Mouse (Mus musculus) intestine, postnatal 0 days (tissue): ENCODE measurements around the gene Ctnna3. TPM values are rescaled to one million over a fixed set of nuclear protein-coding genes. Genes with fewer than 3 reads are reported as not detected.
A peak's percentile ranks its signal among the peaks of the same experiment; 100 is the strongest.

Experiments used
- ATAC-seq: fragments of 200-750 bp; cut with Nextera tagmentation; 2 replicates; pipeline ENCODE4 v1.8.0; 2017; ENCODE audit warnings: mild to moderate bottlenecking, moderate TSS enrichment, moderate library complexity
- H3K27ac ChIP-seq: fragments of 300-500 bp; sonication (generic); 2 replicates; pipeline ENCODE4 v1.5.1; 2014; ENCODE audit warnings: mild to moderate bottlenecking, low read depth, low read length, moderate library complexity
- H3K27me3 ChIP-seq: fragments of 300-500 bp; sonication (generic); replicated peaks from 2 replicates; pipeline ENCODE4 v1.6.1; 2014; ENCODE audit warnings: low read length, mixed read lengths; ENCODE audit not compliant: control insufficient read depth, insufficient read depth
- H3K36me3 ChIP-seq: fragments of 300-500 bp; sonication (generic); 2 replicates; pipeline ENCODE4 v1.6.1; 2014; ENCODE audit warnings: mild to moderate bottlenecking, moderate library complexity; ENCODE audit not compliant: control insufficient read depth, insufficient read depth
- H3K4me1 ChIP-seq: fragments of 300-500 bp; sonication (generic); replicated peaks from 2 replicates; pipeline ENCODE4 v1.6.1; 2014; ENCODE audit warnings: antibody characterized with exemption, low read length, mixed read lengths; ENCODE audit not compliant: control insufficient read depth, insufficient read depth
- H3K4me2 ChIP-seq: fragments of 300-500 bp; sonication (generic); replicated peaks from 2 replicates; pipeline ENCODE4 v1.6.1; 2014; ENCODE audit warnings: low read depth, mild to moderate bottlenecking, moderate library complexity
- H3K4me3 ChIP-seq: fragments of 300-500 bp; sonication (generic); 2 replicates; pipeline ENCODE4 v1.5.1; 2014; ENCODE audit warnings: low read depth, low read length
- H3K9ac ChIP-seq: fragments of 300-500 bp; sonication (generic); 2 replicates; pipeline ENCODE4 v1.6.1; 2014; ENCODE audit warnings: mild to moderate bottlenecking, low read depth, low read length
- H3K9me3 ChIP-seq: fragments of 300-500 bp; sonication (generic); 2 replicates; pipeline ENCODE4 v1.6.1; 2016; ENCODE audit warnings: mixed run types; ENCODE audit not compliant: control insufficient read depth
- CTCF ChIP-seq: sonication (generic); IDR thresholded peaks from 2 replicates; pipeline ENCODE4 v1.5.1; 2016; ENCODE audit warnings: low read depth, mild to moderate bottlenecking, control low read depth, antibody characterized with exemption, moderate library complexity
- WGBS: fragments of 180-500 bp; shearing (Covaris S2); extraction: QIAGEN DNeasy Blood & Tissue Kit; methylation state at CpG from one replicate; pipeline ENCODE4 v1.1.7; 2014; 5-methylcytosine and 5-hydroxymethylcytosine counted together
- polyA plus RNA-seq: library from polyadenylated mRNA; unstranded; fragments of >200 nt; fragmentation: Nextera tagmentation; extraction: Ambion mirVana; gene quantifications from 2 replicates; pipeline ENCODE4 v1.2.1, GENCODE M21; 2015

The Ctnna3 gene
- polyA plus RNA-seq, 1 experiment from 2014 or later = 0.33 TPM

DNA sequence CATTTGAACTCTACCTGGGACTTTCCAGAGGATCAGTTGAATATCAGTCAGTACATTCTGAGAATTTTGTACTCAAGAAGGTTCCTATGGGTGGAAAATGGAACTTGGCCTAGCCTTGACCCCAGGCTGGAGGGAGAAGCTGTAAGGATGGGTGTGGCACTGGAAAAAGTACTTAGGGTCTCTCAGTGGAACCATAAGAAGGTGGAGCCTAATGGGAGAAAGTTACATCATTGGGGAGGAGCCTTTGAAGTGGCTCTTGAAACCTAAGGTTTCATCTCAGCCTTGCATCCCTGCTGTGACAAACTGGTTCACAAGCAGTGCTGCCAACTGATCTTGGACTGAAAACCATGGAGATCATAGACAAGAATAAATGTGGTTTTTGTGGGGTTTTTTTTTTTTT, 1318.8 kb downstream of the Ctnna3 start:
- TF ChIP-seq CTCF = no peak
- no peaks in the 10 kb centered on the region for H3K9me3 ChIP-seq
- no peak for ATAC-seq
- H3K4me2 ChIP-seq = no peak overlapping the region
- H3K4me3 ChIP-seq = no peak overlapping the region
- no peaks in the 10 kb centered on the region for H3K27me3 ChIP-seq
- no peak overlapping the region for H3K9ac ChIP-seq
- H3K27ac ChIP-seq = no peak overlapping the region
- H3K4me1 ChIP-seq = no peaks in the 10 kb centered on the region
- H3K36me3 ChIP-seq = no peaks in the 10 kb centered on the region

DNA sequence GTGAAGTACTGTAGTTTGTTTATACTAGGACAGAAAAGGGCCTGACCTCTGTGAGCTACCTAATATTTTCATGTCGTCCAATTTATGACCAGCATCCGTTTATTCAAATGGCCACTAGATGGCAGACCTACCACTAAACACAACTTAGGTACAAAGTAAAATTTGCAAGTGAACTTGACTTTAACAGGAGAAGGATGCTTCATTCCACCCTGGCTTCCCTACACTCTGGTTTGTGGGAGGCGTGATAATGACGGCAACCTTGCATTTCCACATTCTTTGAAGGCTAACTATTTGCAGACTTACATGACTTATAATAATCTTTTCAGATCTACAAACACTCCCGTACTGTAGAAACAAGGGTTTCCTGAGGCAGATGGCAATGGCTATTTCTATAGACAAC, 1320.9 kb downstream of the Ctnna3 start:
- no peak overlapping the region for H3K4me3 ChIP-seq
- H3K9ac ChIP-seq = no peak overlapping the region
- no peak overlapping the region for H3K27ac ChIP-seq
- 34% methylated on average over 5 of the region's 5 CpGs for WGBS
- H3K9me3 ChIP-seq = no peaks in the 10 kb centered on the region
- no peaks in the 10 kb centered on the region for H3K27me3 ChIP-seq
- no peak overlapping the region for H3K4me2 ChIP-seq
- no peaks in the 10 kb centered on the region for H3K4me1 ChIP-seq
- TF ChIP-seq CTCF = peak; percentile 69
- no peak for ATAC-seq
- H3K36me3 ChIP-seq = no peaks in the 10 kb centered on the region

DNA sequence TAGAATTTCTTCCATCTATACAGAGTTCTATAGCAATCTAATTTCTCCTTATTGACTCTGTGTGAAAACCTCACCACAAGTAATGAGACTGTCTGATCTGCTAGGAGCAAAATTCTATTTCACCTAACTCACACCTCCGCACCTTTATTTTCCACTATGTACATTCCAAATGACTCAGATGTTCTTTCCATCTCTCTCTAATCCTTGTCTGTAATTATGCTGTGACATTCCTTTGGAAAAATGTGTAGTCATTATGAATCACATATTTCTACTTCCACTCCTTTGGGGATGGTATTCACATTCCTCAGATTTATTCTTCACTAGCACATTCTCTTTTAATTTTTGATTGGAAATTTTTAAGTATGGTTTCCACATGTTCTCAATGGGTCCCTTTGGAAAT, 1406.4 kb downstream of the Ctnna3 start:
- Histone ChIP-seq H3K4me3 (no peak overlapping the region), H3K4me1 (no peaks in the 10 kb centered on the region), H3K27me3 (no peaks in the 10 kb centered on the region), H3K27ac (no peak overlapping the region), H3K36me3 (no peaks in the 10 kb centered on the region), H3K9me3 (no peaks in the 10 kb centered on the region), H3K9ac (no peak overlapping the region), H3K4me2 (no peak overlapping the region)
- no peak for ATAC-seq
- WGBS = 95% methylated on average over 1 of the region's 1 CpGs
- no peak for TF ChIP-seq CTCF

DNA sequence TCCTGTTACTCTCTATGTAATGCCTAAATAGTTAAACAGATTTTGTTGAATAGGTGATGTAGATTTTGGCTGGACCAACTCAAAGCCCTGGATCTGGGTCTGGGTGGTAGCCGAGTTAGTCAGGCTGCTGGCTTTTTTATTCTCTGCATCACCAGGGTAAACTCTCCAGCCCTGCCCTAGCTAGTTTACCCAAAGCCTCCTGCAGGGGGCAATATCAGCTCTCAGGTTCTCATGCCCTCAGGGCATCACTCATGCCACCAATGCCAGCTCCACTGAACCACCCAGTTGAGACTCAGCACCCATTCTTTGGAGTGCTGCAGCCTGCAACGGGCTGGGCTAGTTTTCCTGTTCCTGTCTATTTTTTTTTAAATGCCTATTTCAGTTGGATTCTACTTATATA, 1431.5 kb downstream of the Ctnna3 start:
- no peak for TF ChIP-seq CTCF
- H3K9ac ChIP-seq = no peak overlapping the region
- no peak overlapping the region for H3K27ac ChIP-seq
- no peak for ATAC-seq
- no peak overlapping the region for H3K4me3 ChIP-seq
- H3K4me1 ChIP-seq = no peaks in the 10 kb centered on the region
- H3K27me3 ChIP-seq = no peaks in the 10 kb centered on the region
- no peaks in the 10 kb centered on the region for H3K36me3 ChIP-seq
- WGBS = 86% methylated on average over 2 of the region's 2 CpGs
- H3K9me3 ChIP-seq = no peaks in the 10 kb centered on the region
- H3K4me2 ChIP-seq = no peak overlapping the region

DNA sequence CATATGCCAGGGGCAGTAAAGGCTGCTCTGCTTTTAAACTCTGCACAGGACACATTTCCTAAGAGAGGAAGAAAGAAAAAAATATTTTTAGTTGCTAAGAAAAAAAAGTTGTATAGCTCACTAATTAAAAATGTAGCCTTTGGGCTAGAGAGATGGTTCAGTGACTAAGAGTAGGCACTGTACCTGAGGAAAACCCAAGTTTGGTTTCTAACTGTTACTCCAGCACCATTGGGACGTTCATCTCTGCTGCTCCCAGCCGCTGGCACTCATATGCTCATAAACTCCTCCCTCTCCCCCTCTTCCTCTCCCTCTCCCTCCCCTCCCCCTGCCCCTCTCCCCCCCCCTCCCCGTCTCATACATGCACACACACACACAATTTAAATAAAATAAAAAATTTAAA, 1441.0 kb downstream of the Ctnna3 start:
- H3K4me1 ChIP-seq = no peaks in the 10 kb centered on the region
- TF ChIP-seq CTCF = no peak
- H3K27me3 ChIP-seq = no peaks in the 10 kb centered on the region
- H3K9ac ChIP-seq = no peak overlapping the region
- WGBS = 62% methylated on average over 3 of the region's 3 CpGs
- no peak overlapping the region for H3K4me3 ChIP-seq
- H3K36me3 ChIP-seq = no peaks in the 10 kb centered on the region
- H3K4me2 ChIP-seq = no peak overlapping the region
- no peaks in the 10 kb centered on the region for H3K9me3 ChIP-seq
- H3K27ac ChIP-seq = no peak overlapping the region
- no peak for ATAC-seq

DNA sequence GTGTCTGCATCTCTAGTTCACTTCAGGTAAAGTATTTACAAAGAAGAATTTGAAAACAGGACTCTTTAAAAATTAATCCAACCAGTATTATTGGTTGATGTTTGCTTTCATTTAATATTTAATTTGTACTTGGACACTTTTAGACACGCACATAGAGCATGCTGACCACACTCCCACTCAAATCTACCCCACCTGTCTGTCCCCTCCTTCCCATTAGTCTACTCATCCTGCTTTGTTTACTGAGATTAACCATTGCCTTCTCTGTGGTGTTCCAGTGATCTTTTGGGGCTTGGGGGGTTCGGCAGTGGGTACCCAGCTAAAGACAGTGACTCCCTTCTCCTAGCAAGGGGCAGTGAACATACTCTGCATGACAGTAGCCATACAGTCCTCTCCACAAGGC, 1446.6 kb downstream of the Ctnna3 start:
- H3K4me2 ChIP-seq = no peak overlapping the region
- 53% methylated on average over 2 of the region's 2 CpGs for WGBS
- no peaks in the 10 kb centered on the region for H3K9me3 ChIP-seq
- no peak for TF ChIP-seq CTCF
- no peaks in the 10 kb centered on the region for H3K36me3 ChIP-seq
- H3K27me3 ChIP-seq = no peaks in the 10 kb centered on the region
- no peak overlapping the region for H3K9ac ChIP-seq
- H3K27ac ChIP-seq = no peak overlapping the region
- ATAC-seq = no peak
- H3K4me3 ChIP-seq = no peak overlapping the region
- H3K4me1 ChIP-seq = no peaks in the 10 kb centered on the region

DNA sequence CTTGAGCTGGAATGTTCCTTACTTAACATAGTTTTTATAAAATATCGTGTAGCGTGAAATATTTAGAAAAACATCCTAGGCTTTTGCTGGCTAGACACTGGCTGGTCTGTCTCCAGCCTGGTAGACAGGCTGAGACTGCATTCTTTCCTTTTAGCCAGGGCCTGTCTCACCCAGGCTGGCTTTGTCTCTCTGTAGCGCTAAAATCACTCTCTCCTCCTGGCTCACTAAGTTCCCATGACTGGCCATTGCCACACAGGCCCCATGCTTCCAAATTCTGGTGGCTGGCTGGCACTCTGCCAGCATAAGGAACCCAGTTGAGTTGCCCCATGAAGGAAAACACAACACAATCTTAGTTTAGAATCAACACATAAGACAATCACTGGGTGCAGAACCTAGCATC, 1450.0 kb downstream of the Ctnna3 start:
- WGBS = 71% methylated on average over 3 of the region's 3 CpGs
- ATAC-seq = no peak

More for the DNA sequence above, 1450.0 kb downstream of the Ctnna3 start:
- no peaks in the 10 kb centered on the region for H3K27me3 ChIP-seq
- H3K9ac ChIP-seq = no peak overlapping the region
- TF ChIP-seq CTCF = no peak
- no peaks in the 10 kb centered on the region for H3K9me3 ChIP-seq
- no peaks in the 10 kb centered on the region for H3K4me1 ChIP-seq
- H3K27ac ChIP-seq = no peak overlapping the region
- H3K4me2 ChIP-seq = no peak overlapping the region
- no peaks in the 10 kb centered on the region for H3K36me3 ChIP-seq
- H3K4me3 ChIP-seq = no peak overlapping the region
